Mouse (Mus musculus) left cerebral cortex, postnatal 36 days (tissue): ENCODE results near the gene Hpcal1. TPM values are rescaled to one million over a fixed set of nuclear protein-coding genes. Genes with fewer than 3 reads are reported as not detected.

ENCODE experiments used
- DNase-seq, 2 experiments: peaks; one replicate each; pipeline ENCODE4 v3.0.0; 2021 to 2022; ENCODE audit warnings: low spot score in 2 of 2, mixed read lengths in 1 of 2
- intact Hi-C: fragments of 180-260 bp; cut with DNase I; formaldehyde crosslinking; loops from one replicate; pipeline ENCODE4 v1.15.1; 2025
- total RNA-seq, 2 experiments: library from RNA; stranded (reverse); gene quantifications; 2 replicates each; pipeline ENCODE4 v1.2.3; 2021

The Hpcal1 gene
- total RNA-seq, 2 experiments from 2014 or later = 82.6 to 94.5 TPM

DNA sequence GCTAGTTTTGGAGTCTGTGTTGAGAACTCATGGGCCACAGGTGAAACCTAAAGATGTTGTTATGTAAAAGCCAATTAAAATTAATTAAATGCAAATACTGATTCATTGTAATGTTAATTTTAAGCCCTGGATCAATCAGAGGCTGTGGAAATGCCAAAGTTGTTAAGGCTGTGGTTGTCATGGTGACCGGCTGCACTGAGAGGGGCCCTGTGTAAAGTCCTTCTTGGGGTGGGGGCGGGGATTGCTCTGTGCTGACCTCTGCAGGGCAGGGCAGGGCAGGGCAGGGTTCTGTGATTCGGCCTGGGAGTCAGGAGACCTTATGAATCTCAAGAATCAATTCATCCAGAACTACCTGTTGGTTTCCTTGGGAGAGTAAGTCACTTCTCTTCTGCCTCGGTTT lies 18.8 kb downstream of the Hpcal1 start:
- DNase-seq = no peak
- intact Hi-C loops = no loop called here

DNA sequence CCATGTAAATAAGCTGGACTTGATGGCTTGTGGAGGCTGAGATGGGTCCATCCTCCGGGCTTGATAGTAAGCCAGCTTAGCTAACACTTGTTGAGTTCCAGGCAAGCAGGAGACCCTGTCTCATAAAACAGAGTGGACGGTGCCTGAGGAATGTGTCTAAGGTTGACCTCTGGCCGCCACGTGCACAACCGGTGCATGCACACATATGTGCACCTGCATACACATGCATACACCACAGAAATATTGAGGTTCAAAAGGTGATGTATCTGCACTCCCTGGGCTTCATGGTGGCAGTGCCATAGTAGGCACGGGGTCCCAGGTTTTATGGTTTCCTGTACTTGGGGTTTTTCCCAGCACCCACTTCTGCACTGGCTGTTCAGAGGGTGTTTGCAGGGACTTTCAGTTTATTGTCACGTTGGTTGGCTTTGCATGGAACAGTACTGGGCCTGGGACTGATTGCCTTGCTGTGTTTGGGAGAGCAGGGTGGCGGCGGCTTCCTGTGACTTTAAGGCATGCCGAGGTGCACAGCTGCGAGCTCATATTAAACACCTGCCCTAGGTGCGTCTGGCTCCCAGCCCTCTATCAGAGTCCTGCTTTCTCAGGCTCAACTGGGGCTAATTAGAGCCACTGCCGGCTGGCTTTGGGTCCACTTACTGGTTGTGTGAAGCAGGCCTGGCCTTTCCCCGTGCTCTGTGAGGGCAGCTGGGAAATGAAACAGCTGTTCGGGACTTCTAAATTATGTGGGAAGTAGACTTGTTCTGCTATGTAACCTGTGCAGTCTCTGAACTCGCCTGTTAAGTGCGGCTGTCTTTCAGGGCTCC lies 19.5 kb downstream of the Hpcal1 start:
- DNase-seq = no peak
- intact Hi-C loops = no loop called here

- no peak for DNase-seq
- intact Hi-C loops = no loop called here
Measured at GRCm38 (mm10) chr12:17710747-17711092, 20.1 kb downstream of the Hpcal1 start.

GRCm38 (mm10) chr12:17711731-17712388 lies 21.2 kb downstream of the Hpcal1 start:
- DNase-seq = no peak
- intact Hi-C loops = no loop called here

GRCm38 (mm10) chr12:17712571-17712970 lies 21.9 kb downstream of the Hpcal1 start:
- DNase-seq = peak; percentile 33 to 54
- intact Hi-C loops = no loop called here

GRCm38 (mm10) chr12:17715720-17716478 lies 25.2 kb downstream of the Hpcal1 start:
- intact Hi-C loops = no loop called here
- DNase-seq = no peak

- DNase-seq = no peak
- intact Hi-C loops = no loop called here
Measured at GRCm38 (mm10) chr12:17717257-17717656, 26.6 kb downstream of the Hpcal1 start.

DNA sequence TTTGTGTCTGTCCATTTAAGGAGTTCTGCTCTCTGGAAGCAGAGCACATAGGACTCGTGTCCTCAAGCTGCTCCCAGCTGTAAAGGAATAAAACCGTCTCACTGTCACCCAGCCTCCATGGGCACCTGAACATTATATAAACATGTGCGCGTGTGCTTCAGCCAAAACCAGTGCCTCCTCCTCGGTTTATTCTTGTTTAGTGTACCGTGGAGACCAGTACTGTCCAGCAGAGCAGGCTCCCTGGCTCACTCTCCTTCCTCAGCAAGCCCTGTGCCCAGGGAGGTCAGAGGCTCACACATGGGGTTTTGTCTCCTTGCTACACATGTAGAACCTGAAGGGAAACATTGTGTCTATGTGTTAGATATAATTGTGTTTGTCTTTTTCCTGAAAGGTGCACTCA lies 27.5 kb downstream of the Hpcal1 start:
- intact Hi-C loops = no loop called here
- no peak for DNase-seq

DNA sequence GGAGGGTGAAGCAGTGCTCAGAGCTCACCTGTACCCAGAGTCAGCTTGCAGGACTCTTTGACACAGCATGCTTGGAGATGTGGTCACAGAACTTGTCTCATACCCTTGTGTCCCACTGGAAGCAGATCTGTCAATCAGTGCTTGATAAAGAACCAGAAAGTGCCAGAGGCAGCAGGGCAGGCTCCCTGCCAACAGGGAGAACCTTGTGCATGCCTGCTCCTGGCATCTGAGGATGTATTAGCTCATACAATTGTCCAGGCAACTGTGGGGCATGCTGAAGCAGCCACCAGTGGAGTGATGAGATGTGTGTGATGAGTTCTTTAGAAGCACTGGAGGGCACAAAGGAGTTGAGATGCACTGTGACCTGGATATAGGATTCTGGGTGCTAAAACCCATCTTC lies 30.4 kb downstream of the Hpcal1 start:
- DNase-seq = no peak
- intact Hi-C loops = no loop called here

DNA sequence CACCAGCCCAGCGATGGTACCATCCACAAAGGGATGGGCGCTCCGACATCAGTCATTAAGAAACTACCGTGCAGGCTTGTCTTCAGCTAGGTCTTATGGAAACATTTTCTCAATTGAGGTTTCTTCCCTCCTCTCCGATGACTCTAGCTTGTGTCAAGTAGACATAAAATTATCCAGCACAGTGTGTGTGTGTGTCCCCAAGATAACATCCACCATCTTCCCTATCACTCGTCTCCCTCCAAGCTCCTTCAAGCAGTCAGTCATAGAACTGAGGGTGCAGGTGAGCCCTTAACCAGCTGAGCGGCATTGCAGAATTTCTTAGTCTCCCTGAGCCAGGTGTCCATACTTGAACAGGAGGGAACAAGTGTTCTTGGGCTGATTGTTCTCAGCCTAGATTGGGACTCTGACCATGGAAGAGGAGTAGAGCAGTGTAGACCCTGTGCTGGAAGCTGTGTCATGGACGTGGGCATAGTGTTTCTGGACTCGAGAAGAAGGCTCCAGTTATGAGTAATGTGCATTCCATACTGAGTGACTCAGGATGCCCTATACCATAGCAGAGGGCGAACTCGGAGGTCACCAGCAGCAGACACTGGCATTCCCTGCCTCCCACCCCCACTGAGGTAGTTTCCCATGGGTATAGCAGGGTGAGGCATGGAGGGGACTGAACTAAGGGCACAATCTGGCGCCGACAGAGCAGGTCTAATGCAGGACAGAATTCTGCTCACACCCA lies 32.0 kb downstream of the Hpcal1 start:
- intact Hi-C loops = no loop called here
- no peak for DNase-seq

DNA sequence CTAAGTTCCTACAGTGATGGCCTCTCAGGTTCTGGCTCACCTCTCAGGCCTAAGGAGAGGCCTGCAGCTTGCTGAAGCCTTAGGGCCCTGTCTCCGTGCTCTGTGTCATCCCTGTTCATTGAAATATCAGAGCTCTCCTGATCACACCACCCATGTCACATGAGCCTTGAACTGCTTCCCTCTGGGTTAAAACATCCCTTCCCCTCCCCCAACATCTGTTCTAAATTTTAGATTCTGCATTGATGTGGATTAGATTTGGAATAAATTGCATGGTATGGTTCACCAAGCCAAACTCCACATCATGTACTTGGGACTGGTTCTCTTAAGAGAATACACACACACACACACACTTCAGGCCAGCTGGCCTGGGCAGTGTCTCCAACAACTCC lies 32.5 kb downstream of the Hpcal1 start:
- intact Hi-C loops = no loop called here
- DNase-seq = no peak

DNA sequence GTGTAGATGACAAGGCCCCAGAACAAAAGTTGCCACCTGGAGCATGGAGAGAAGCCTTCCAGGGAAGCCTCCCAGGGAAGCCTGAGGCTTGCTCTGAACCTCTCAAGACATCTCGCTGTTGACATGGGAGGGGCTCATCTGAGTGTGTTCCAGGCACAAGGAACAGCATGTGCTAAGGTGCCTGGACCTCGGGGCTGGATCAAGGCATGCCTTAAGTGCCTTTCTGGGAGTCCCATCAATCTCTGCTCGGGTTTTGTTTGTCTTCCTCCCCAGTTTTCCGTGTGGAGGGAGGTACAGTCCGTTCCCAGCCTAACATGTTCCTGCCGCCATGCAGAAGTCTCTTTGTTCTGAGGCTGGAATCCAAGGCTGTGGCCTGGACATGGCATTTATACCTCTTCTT lies 33.3 kb downstream of the Hpcal1 start:
- intact Hi-C loops = no loop called here

DNA sequence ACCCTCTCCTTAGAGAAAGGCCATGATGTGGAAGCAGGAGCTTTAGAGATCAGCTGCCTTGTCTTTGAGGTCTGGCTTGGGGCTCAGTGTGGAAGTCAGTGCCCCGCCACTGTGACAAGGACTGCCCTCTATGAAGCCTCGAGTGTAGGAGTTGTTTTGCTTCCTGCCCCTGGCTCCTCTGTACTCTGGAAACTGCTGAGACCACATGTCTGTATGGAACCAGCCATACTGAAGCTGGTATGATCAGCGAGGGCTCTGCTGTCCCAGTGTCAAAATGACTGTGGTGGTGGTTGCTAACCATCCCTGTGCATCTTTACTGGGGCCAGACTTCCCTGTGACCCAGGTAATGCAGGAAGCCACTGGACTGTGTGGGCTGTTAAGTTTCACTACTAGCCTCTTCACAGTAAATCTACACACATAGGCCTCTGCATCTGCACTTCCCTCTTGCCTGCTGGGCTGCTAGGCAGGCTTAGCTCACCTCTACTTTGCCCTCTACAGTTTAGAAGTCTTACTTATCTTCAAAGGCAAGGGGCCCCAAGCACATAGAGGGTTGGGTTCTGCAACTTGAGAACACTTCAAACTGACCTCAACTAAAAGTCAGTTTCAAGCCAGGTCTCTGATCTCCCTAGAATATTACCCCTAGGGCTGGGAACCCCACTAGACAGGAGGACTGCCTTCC lies 33.9 kb downstream of the Hpcal1 start:
- DNase-seq = no peak
- intact Hi-C loops = no loop called here

More for the DNA sequence above, 33.3 kb downstream of the Hpcal1 start:
- DNase-seq = no peak

DNA sequence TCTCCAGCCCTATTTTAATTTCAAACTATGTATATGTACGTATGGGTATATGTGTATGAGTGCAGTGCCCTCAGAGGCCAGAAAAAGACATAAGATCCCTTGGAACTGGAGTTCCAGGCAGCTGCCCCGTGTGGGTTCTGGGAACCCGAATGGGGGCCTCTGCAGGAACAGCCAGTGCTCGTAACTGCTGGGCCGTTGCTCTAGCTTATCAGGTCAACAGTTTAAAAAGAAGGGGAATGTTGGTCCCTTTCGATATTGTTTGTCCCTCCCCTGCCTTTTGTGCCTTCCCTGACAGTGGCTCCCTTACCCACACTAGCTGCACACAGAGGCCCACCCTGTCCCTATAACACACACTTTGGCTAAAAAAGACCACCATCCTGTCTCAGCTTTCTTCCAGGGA lies 34.9 kb downstream of the Hpcal1 start:
- DNase-seq = no peak
- intact Hi-C loops = no loop called here

DNA sequence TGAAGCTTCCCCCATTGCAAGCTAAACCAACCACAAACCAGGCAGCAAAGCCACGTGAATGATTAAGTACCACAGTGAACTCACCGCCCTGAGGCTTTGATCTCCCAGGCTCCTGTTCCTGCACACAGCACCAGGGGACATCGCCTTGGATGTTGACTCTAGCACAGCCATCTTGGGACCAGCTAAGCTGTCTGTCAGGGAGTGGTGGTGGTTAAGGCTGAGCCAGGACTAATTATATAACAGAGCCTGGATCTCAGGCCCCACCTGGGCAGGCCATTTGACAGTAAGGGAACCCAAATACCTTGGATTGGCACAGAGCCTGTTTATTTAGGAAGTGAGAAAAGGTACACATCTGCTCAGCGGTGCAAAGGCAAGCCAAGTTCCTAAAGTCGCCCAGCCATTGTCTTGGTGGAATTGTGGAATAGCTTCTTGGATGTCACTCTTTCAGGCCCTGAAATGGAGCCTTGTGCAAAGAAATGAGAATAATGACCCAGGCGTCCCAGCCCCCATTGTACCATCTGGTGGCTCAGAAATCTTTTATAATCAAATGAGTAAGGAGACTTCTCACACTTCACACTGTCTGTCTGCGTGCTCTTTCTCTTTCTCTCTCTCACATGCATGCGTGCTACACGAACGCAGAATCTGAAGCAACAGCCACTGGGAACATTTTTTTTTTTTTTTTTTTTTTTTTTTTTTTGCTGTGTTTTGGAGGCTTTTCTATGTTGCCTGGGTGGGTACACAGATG lies 36.1 kb downstream of the Hpcal1 start:
- intact Hi-C loops = no loop called here
- DNase-seq = no peak

DNA sequence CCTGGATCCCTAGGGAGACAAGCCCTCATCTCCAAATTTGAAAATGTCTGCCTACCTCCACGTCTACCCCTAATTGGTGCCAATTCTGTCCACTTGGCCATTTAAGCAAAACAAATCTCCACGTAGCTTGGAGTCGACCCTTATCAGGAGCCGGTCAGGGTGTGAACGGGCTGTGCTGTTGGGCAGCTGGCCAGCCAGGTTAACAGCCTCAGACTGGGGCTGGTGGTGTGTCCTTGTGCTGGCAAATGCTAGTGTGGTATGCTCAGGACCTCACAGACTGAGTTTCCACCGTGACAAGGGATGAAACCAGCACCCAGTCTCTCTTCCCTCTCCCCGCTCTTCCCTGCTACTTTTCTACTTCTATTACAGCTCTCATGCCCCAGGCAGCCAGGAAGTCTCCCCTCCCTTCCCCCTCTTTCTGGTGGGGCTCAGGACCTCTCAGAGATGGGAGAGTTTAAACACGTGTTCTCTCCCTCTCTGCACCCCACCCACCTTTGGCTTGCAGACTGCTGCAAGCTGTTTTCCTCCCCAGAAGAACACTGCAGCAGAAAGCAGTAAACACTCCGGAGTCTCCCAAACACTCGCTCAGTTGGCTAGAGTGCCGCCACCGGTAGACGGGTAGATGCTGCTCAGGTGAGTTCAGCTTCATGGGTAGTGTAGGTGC lies 37.2 kb downstream of the Hpcal1 start:
- no peak for DNase-seq
- intact Hi-C loops = no loop called here

DNA sequence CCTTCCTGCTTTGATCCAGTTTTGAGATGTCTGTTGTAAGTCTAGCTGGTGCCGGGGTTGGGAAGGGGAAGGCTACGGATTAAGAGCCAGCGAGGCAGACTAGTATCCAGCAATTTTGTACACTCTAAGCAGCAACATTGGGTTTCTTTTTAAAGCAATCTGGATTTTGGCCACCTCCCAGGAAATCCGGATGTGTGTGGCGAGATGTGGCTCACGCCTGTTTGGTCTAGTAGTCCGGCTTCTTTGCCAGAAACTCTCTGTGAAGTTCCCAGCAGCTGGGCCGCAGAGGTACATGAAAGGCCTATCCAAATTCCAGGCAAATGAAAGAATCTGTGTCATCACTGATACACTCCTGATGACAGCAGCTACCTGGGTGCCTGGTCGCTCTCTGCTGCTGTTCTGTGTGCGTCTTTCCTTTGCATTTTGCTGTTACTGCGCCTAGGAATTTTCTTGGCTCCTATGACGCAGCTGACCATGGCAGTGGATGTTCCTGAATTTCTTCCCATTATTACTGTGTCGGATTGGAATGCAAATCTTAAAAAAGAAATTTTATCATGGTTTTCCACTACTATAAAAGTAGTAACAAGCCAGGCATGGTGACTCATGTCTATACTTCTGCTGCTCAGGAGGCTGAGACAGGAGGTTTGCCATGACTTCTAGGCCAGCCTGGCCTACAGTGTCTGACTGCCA lies 38.7 kb downstream of the Hpcal1 start:
- peak; percentile 30 to 39 for DNase-seq
- intact Hi-C loops = no loop called here

DNA sequence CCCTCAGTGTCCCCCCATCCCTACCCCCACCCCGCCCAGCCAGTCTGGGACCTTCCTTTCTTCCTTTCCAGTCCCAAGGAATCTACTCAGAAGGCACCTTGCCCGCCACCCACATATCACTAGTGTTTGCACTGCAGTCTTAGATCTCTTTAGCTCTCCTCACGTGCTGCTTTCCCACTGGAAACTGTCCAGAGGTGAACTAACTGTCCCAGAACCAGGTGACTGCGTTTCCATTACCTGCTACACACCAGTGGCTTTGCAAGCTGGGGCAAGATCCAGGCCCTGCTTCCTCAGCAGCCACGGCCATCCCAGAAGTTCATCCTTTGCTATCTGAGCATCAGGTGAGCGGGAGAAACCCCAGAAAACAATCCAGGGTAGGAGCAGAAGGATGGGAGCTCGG lies 41.4 kb downstream of the Hpcal1 start:
- intact Hi-C loops = no loop called here
- DNase-seq = no peak
